Mouse (Mus musculus) kidney, adult 2 months (tissue): ENCODE results near the gene Tesk2. TPM values are rescaled to one million over a fixed set of nuclear protein-coding genes. Genes with fewer than 3 reads are reported as not detected.

Experiments used
- DNase-seq: peaks from one replicate; pipeline ENCODE4 v3.0.0; 2021
- H3K27ac ChIP-seq: fragments of 200-500 bp; 2 replicates; pipeline ENCODE4 v1.5.1; 2012; ENCODE audit warnings: low read depth, low read length, control low read depth, inconsistent platforms; ENCODE audit not compliant: insufficient read depth
- H3K27me3 ChIP-seq: fragments of 200-500 bp; replicated peaks from 2 replicates; pipeline ENCODE4 v1.6.1; 2012; ENCODE audit warnings: mild to moderate bottlenecking, moderate library complexity, low read length, inconsistent platforms; ENCODE audit not compliant: control insufficient read depth, insufficient read depth
- H3K36me3 ChIP-seq: fragments of 200-500 bp; 2 replicates; pipeline ENCODE4 v1.6.1; 2012; ENCODE audit warnings: mild to moderate bottlenecking, moderate library complexity, low read length, inconsistent platforms; ENCODE audit not compliant: control insufficient read depth, insufficient read depth
- H3K4me1 ChIP-seq: fragments of 200-500 bp; 2 replicates; pipeline ENCODE4 v1.6.1; 2011; ENCODE audit warnings: low read length; ENCODE audit not compliant: control insufficient read depth, insufficient read depth
- H3K4me3 ChIP-seq: fragments of 200-500 bp; 2 replicates; pipeline ENCODE4 v1.5.1; 2011; ENCODE audit warnings: mild to moderate bottlenecking, low read depth, low read length, control low read depth; ENCODE audit not compliant: insufficient read depth
- CTCF ChIP-seq: fragments of 200-500 bp; conservative IDR thresholded peaks from 2 replicates; pipeline ENCODE4 v1.5.1; 2011; ENCODE audit warnings: low read depth, mild to moderate bottlenecking, control low read depth, low read length, moderate library complexity, mixed read lengths; ENCODE audit not compliant: insufficient read depth, insufficient read length
- POLR2A ChIP-seq: fragments of 200-500 bp; IDR thresholded peaks from one replicate; pipeline ENCODE4 v1.6.1; 2011; ENCODE audit warnings: low read depth, low read length, control low read depth
- WGBS: fragments of 180-500 bp; shearing (Covaris S2); methylation state at CpG from one replicate; pipeline ENCODE4 v1.1.7; 2018; 5-methylcytosine and 5-hydroxymethylcytosine counted together
- polyA plus RNA-seq: library from polyadenylated mRNA; depleted of rRNA; stranded (reverse); fragments of >200 nt; gene quantifications from 2 replicates; pipeline ENCODE4 v1.2.3, GENCODE M21; 2012

Tesk2 gene
- polyA plus RNA-seq, 1 experiment, result 10.7 TPM

DNA sequence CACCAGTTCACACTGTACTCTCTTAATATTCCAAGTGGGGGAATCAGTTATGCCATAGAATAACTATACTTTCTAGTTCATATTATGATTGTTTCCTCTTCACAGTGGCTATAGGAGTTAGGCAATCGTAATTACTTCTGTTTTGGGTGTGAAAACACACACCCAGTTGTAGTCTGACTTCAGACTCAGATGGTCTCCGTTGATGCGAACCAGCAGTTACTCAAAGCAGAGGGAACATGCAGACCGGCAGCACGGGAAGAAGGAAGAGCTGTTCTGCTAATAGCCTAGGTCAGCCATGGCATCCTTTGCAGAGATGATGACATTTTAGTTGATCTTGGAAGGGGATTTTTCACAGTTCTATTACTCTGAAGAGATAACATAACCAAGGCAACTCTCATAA lies 47.8 kb downstream of the Tesk2 start:
- Histone ChIP-seq H3K27ac (no peak overlapping the region), H3K27me3 (no peaks in the 10 kb centered on the region), H3K4me1 (no peaks in the 10 kb centered on the region), H3K36me3 (no peaks in the 10 kb centered on the region), H3K4me3 (no peak overlapping the region)
- 83% methylated on average over 5 of the region's 5 CpGs for WGBS
- DNase-seq, result no peak
- TF ChIP-seq CTCF, result no peak
- no peak for TF ChIP-seq POLR2A

- no peak overlapping the region for H3K27ac ChIP-seq
- DNase-seq, result no peak
- no peaks in the 10 kb centered on the region for H3K27me3 ChIP-seq
- H3K36me3 ChIP-seq, result no peaks in the 10 kb centered on the region
- H3K4me3 ChIP-seq, result no peak overlapping the region
- TF ChIP-seq POLR2A (no peak), CTCF (no peak)
- no peaks in the 10 kb centered on the region for H3K4me1 ChIP-seq
Measured at GRCm38 (mm10) chr4:116769060-116769459, 48.3 kb downstream of the Tesk2 start.

DNA sequence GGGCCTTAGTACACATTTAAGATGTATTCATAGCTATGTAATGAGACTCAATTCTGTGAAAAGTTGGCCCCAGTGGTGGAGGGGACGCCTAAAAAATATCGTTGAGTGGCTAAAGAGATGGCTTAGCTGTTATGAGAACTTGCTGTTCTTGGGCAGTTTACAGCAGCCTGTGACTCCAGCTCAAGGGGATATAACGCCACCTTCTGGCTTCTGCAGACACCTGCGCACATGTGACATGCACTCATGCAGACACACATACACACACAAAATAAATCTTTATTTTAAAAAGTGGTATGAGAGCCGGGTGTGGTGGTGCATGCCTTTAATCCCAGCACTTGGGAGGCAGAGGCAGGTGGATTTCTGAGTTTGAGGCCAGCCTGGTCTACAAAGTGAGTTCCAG lies 55.6 kb downstream of the Tesk2 start:
- H3K4me1 ChIP-seq, result no peaks in the 10 kb centered on the region
- no peaks in the 10 kb centered on the region for H3K27me3 ChIP-seq
- no peak overlapping the region for H3K4me3 ChIP-seq
- no peaks in the 10 kb centered on the region for H3K36me3 ChIP-seq
- WGBS, result 91% methylated on average over 5 of the region's 5 CpGs
- H3K27ac ChIP-seq, result no peak overlapping the region
- no peak for DNase-seq
- TF ChIP-seq CTCF (peak; percentile 29; the same call in 1 of the 2 replicates), POLR2A (no peak)

GRCm38 (mm10) chr4:116777079-116777478 lies 56.3 kb downstream of the Tesk2 start:
- no peaks in the 10 kb centered on the region for H3K27me3 ChIP-seq
- no peaks in the 10 kb centered on the region for H3K36me3 ChIP-seq
- H3K27ac ChIP-seq, result no peak overlapping the region
- 86% methylated on average over 3 of the region's 3 CpGs for WGBS
- H3K4me3 ChIP-seq, result no peak overlapping the region
- H3K4me1 ChIP-seq, result no peaks in the 10 kb centered on the region
- no peak for DNase-seq
- TF ChIP-seq CTCF (no peak), POLR2A (no peak)

DNA sequence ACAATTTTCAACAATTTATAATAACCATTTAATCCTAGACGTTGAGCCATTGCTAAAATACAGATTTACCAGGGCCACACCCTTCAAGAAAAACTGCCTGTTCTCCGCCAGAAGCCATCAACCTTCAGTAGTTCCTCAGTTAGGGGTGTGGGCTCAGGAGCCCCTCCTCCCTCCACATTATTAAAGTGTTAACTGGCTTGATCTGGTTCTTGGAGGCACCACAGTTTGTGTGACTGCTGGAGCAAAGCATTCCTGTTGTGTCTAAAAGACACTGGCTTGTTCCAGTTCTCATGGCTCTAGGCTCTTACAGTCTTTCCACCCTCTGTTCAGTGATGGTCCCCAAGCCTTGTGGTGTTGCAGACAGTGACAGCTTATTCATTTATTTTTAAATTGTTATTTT lies 59.8 kb downstream of the Tesk2 start:
- WGBS, result 60% methylated on average over 2 of the region's 2 CpGs
- H3K4me3 ChIP-seq, result no peak overlapping the region
- no peak overlapping the region for H3K27ac ChIP-seq
- no peaks in the 10 kb centered on the region for H3K36me3 ChIP-seq
- no peaks in the 10 kb centered on the region for H3K4me1 ChIP-seq
- no peaks in the 10 kb centered on the region for H3K27me3 ChIP-seq
- no peak for TF ChIP-seq POLR2A
- DNase-seq, result no peak

DNA sequence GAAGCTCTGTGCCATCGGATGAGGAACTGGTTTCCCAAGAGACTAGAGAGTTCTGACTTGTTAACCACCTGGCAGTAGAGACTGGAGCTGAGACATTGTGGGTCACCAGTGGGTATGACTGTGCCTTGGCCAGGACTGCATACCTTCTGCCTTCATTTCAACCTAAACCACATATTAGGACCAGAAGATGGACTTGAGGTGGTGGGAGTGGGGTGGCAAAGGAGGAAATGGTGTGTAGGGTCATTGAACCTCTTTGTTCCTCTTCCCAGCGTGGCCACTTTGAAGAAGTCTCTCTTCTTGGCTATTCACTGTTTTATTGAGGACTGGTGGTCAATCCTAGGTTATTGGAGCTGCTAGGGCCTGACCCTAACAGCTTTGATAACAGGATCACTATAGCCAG lies 60.6 kb downstream of the Tesk2 start:
- no peak for DNase-seq
- no peak overlapping the region for H3K4me3 ChIP-seq
- H3K4me1 ChIP-seq, result no peaks in the 10 kb centered on the region
- H3K27me3 ChIP-seq, result no peaks in the 10 kb centered on the region
- no peaks in the 10 kb centered on the region for H3K36me3 ChIP-seq
- no peak overlapping the region for H3K27ac ChIP-seq
- 59% methylated on average over 2 of the region's 2 CpGs for WGBS
- TF ChIP-seq POLR2A, result no peak
- no peak for TF ChIP-seq CTCF

DNA sequence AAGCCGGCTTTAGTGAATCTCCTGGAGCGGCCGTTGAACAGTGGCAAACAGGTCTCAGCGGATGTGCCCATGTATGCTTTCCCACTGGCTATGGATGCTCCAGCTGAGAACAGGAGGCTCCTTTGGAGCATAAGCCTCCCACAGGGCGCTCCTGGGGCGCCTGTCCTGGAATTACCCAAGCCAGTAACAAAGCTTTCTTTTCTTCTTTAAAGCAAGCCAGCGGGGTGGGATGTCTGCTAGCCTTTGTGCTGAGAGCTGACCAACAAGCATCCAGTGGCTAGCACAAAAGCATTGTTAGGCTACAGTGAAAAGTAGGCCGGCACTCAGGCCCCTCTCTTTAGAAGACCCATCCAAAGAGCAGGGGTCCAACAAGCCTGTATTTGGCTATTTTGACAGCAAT lies 61.4 kb downstream of the Tesk2 start:
- no peaks in the 10 kb centered on the region for H3K27me3 ChIP-seq
- TF ChIP-seq CTCF, result no peak
- no peak for TF ChIP-seq POLR2A
- no peak for DNase-seq
- no peak overlapping the region for H3K27ac ChIP-seq
- no peak overlapping the region for H3K4me3 ChIP-seq
- H3K36me3 ChIP-seq, result no peaks in the 10 kb centered on the region
- H3K4me1 ChIP-seq, result no peaks in the 10 kb centered on the region
- 64% methylated on average over 8 of the region's 8 CpGs for WGBS

DNA sequence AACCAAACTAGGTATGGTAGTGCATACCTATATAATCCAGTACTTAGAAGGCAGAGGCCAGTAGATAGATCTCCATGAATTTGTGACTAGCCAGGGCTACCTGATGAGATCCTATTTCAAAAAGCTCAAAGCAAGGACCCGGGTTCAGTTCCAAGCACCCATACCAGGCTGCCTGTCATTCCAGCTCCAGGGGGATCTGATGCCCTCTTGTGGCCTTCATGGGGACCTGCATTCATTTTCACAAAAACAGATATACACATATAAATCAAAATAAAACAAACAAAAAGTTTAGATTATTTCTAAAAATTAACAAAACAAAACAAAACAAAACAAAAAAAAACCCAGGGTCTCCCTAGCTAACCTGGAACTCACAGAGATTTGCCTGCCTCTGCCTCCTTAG lies 65.8 kb downstream of the Tesk2 start:
- H3K4me1 ChIP-seq, result no peaks in the 10 kb centered on the region
- DNase-seq, result no peak

More for the DNA sequence above, 65.8 kb downstream of the Tesk2 start:
- TF ChIP-seq POLR2A (no peak), CTCF (peak; percentile 18; the same call in 1 of the 2 replicates)
- Histone ChIP-seq H3K27me3 (no peaks in the 10 kb centered on the region), H3K4me3 (no peak overlapping the region), H3K36me3 (no peaks in the 10 kb centered on the region), H3K27ac (no peak overlapping the region)
- WGBS, result 100% methylated on average over 1 of the region's 1 CpGs
